Mouse (Mus musculus): Measurements from ENCODE around the gene Cd247.

GRCm38 (mm10) chr1:165812775-165813174 lies 24.3 kb downstream of the Cd247 start:
- TF ChIP-seq CEBPB (IDR thresholded peaks at IDR 0.05; ENCODE audit: insufficient read depth, poor library complexity, severe bottlenecking), result no peak
- TF ChIP-seq POLR2A (IDR thresholded peaks at IDR 0.05; ENCODE audit: insufficient read length, low read depth), result no peak
- TF ChIP-seq E2F4 (IDR thresholded peaks at IDR 0.05; ENCODE audit: insufficient read depth), result no peak
